Mouse (Mus musculus): Measurements from ENCODE around the gene Rap1gap.

The Rap1gap gene

DNA sequence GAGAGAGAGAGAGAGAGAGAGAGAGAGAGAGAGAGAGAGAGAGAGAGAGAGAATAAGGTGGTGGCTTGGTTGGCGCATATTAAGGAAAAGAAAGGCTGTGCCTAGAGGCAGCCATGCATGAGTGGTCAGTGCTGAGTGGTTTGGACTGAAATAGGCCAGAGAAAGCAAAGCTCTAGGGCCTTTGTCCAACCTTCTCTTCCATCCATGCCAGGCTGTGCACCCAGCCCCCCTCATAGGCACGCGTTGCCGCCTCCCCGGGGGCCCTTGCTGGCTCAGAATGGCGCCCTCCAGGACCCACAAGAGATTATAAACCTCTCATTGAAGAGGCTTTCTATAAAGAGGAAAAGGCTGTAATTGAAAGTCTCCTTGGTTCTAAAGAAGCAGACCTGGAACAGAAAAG, 3.0 kb upstream of the Rap1gap start:
- DNase-seq (ENCODE audit: low read depth, low spot score) = no peak

DNA sequence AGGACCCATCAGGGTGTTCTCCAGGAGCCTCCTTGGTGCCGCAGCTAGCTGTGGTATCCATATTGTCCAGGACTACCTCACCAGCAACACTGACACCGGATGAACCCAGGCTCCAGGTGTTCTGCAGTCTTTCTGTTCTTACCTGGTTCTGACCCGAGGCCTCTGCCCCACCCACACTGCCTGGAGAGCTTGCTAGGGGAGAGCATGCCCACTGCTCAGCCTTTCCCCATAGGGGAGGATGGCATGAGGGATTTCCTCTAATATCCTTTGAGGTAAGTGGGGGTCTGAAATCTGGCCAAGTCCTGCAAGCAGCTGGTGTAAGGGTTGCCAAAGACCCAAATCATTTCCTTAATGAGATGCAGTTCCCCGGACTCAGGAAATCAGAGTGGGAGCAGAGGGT, 1.0 kb upstream of the Rap1gap start:
- DNase-seq (ENCODE audit: low read depth, low spot score) = no peak

DNA sequence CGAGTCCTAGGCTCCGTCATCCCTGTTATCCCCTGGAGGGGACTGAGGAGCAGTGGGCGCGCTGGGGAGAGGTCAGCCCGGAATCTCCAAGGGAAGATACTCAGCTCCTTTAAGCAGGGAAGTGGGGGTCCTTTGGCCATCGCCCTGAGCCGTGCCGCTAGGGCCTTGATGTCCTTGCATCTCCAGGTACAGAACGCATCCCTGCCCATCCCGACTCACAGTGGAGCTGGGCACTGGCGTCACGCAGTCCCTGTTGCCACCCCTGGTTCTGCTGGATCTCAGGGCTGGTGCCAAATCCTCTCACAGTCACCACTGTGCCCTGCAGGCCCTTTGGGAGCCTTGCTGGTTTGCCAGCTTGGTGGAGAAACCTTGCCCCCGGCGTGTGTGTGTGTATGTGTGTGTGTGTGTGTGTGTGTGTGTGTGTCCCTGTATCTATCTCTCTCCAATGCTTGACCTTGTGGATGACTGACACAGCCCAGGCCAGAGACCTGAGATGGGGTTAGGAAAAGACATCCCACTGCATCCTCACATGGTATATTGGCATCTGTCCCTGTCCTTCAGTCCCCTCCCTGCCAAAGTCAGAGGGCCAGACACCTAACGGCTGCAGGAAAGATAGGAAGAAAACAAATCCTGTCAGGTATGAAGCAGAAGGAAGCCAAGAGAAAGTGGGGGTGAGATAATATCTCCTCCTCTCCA, 602 bp downstream of the Rap1gap start:
- DNase-seq (ENCODE audit: low read depth, low spot score) = no peak

DNA sequence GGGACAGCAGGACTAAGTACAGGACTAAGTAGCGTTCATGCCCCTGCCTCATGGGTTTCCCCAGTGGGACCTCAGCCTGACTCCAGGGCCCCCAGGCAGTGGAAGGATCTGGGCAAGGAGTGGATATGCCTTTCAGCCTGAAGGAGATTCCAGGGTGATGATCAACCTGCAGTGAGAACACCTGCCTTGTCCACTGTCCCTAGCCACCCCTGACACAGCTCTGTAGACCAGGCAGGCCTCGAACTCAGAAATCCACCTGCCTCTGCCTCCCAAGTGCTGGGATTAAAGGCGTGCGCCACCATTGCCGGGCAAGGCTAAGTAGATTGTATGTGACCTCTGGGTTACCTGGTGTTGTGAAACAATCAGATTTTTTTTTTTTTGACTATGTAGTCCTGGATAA, 1.3 kb downstream of the Rap1gap start:
- DNase-seq (ENCODE audit: low read depth, low spot score) = no peak

DNA sequence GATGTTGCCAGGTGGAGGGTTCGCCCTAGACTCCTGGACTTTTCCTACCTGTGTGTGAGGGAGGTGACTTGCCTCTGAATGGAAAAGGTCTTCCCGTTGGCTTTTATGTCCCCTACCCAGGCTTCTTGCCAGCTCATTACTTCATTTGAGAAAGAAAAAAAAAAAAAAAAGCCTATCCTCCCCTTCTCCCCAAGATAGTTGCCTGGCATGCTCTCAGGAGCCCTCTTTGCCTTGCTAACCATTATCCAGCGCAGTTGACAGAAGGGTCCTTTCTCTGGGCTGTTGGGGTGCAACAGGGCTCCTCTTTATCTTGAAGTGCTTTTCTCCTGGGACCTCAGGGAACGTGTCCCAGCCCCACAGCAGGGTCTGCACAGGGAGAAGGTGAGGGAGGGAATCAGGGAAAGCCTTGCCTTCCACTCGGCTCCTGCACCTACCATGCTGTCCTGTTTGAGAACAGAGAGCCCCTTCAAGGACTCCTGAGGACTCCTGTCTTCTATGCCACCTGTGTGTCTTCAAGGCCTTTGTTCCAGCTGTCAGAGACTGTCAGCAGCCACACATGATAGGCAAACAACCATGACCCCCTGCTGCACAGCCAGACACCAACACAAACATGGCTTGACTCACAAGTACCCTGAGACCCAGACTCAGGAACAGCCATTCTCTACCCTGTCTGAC, 1.9 kb downstream of the Rap1gap start:
- no peak for DNase-seq (ENCODE audit: low read depth, low spot score)

DNA sequence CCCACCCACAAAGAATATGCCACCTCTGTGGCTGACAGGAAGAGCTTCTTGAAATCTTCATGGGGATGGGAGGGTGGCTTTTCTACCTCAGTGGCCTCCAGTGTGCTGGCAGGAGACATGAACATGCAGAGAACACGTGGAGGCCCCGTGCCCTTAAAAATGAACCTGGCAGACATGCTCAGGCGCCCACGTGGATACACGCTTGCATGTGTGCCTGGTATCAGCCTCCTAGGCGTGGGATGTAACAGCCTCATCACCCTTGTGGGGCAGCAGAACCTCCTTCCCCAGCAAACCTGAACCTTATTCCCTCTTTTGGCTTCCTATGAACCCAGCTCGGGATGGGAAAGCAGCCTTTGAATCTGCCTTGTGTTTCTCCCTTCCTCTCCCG, 2.4 kb downstream of the Rap1gap start:
- no peak for DNase-seq (ENCODE audit: low read depth, low spot score)

DNA sequence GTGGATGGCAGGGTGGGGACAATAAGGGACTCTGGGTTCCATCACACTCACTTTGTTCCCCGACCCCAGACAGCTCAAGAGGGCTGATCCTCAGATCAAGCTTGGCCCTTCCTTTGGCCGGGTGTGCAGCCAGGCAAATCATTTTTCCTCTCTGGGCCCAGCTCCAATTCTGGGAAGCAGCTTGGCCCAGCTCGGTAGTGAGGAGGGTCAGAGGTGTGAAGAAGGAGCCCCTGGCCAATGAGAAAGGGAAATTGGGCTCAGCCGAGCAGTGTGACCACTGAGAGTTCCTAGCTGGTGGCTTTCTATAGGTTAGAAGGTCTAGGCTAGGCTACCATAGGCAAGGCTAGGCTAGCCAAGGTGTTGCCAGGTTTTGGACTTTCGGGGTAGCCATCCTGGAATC, 3.2 kb downstream of the Rap1gap start:
- no peak for DNase-seq (ENCODE audit: low read depth, low spot score)

DNA sequence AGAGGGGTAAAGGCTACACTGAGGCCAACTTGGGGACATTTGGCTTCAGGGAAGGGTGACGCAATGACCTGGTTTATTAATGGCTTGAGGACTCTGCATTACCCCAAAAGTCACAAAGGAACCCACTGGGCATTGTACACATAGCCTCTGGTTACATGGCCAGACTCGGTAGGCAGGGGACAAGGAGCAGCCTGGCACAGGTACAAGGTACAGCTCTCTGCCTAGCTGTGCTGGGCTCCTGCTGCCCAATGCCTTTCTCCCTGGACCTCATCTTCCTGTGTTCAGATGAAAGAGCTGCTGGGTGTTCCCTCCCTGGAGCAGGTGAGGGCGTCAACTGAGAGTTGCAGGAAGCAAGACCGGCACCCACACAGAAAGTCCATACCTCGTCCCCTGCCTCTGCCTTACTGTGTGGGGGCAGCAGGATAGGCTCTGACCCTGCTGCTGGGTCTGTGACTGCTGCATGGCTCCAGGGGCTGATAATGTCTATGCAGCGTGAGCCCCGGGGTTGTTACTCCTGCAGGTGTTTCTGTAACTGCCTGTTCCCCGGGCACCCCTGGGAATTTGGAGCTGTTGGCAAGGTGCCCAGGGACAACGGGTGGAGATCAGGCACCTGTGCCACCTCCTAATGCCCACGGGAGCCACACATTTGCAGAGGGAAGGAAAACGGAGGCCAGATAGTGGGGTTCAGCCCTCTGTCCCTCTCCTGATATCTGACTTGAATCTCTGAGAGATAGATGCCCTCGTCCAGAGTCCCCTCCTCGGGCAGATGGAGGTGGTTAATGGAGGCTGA, 7.4 kb downstream of the Rap1gap start:
- DNase-seq (ENCODE audit: low read depth, low spot score) = no peak

DNA sequence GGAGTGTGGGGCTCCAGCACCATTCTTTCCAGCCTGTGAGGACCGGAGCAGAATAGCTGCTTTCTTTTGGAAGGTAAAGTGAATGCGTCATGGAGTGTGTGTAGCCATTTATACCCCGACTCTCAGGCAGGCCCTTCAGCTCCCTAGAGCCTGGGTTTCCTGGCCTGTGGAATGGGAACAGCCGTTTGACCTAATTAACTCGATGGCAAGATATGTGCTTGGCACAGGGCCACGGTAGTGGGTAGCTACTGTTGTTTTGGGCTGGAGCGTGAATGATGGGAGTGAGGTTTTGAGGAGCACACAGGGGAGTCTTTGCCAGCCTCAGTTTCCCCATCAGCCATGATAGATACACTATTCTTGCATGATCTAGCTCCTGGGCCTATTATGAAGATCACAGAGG, 11.0 kb downstream of the Rap1gap start:
- DNase-seq (ENCODE audit: low read depth, low spot score) = no peak

DNA sequence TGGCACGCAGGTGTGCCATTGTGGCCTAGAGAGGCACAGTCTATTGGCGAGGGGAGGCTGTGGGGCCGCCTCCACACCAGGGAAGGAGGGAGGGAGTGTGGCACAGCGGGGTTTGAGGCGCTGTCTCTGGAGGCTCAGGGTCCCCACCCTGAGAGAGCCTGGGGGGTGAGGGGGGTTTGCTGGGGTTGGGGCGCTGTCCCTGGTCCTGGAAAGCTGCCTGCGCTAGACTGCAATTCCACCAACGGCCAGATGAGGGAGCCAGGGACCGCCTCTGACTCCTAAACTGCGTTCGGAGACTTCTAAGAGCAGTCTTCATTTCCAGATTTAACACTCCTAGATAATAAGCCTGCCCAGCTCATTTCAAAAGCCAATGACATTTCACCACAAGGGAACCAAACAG, 11.5 kb downstream of the Rap1gap start:
- peak; percentile 71 for DNase-seq (ENCODE audit: low read depth, low spot score)

DNA sequence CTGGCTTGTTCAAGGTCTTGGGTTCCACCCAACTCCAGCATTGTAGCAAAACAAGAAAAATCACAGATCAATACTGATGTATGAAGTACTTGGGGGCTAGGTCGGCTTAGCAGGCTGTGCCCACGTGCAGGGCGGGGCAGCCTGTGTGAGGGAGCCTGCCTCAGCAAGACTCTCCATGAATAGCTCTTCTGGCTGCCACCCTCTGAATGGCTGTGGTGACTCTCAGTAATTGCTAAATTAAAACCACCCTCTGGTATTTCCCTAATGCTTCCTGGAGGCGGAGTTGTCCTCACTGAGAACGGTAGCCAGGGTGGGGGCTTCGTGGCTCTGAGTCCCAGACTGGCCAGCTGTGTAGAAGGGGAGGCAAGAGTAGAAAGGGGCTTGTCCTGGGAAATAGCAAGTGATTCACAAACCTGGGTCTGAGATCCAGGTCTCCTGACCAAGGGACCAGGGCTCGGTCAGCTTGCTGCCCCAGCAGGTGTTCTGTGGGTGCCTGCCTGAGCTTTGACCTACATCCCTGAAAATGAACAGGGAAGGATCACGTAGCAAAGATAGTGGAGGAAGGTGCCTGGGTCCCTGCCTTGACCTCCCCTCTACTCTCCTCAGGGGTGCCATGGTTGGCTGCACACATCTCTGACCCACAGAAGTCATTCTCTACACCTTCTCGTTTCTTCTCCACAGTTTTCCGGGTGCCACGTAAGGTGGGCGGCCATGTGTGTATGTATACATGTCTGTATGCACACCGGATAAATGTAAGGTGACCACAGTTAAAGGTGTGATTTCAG, 12.4 kb downstream of the Rap1gap start:
- DNase-seq (ENCODE audit: low read depth, low spot score) = no peak

DNA sequence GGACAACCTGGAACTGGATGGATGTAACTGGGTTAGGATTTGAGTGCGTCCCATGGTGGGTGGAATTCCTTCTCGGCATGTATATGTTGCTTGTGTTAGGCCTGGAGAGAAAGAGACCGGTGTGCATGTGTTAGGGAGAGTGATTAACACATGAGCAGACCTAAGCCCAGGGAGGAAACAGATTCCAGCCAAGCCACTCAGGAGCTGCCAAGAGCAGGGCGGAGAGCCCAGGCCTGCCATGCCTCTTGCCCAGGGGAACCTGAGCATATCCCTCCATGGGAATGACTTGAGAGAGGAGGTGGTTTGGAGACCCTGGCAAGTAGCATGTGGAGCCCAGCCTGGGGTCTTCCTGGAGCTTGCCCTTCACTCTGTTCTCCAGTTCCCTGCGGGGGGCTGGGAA, 13.4 kb downstream of the Rap1gap start:
- DNase-seq (ENCODE audit: low read depth, low spot score) = no peak

DNA sequence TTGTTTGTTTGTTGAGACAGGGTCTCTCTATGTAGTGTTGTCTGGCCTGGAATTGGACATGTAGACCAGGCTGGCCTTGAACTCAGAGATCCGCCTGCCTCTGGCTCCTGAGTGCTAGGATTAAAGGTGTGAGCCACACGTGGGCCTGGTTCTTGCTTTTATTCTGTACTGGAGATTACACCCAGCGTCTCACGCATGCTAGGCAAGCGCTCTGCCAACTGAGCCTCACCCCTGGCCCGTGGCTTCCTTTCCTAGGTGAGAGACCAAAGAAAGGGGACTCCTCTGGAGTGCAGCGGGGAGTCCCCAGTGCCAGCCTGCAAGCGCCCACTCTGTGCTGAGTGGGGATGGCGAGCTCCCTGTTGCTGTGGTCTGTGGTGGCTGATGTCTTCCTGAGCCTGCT, 14.0 kb downstream of the Rap1gap start:
- DNase-seq (ENCODE audit: low read depth, low spot score) = no peak

DNA sequence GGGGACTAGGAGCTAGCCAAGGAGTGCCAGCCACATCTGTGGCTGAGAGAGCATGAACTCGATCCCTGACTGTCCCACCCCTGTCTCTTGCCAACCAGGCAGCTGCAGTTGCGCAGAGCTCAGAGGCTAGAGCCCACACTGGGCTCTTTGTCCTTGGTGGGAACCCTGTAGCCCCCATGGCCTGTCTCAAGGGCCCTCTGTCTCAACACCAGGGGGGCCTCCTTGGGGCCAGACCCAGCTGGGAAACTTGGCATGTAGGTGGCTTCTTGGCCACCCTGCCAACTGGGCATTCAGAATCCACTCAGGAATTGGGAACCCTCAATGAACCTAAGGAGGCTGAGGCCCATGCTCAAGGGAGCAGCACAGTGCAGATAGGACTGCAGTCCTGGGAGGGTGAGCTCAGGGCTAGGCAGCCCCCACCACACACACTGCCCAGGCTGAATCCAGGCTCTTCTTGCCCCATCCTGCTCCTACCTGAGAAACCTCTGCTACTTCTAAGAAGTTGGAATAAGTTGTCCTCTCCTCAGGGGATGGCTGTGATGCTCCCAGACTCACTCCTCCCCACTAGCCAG, 15.5 kb downstream of the Rap1gap start:
- DNase-seq (ENCODE audit: low read depth, low spot score) = no peak

DNA sequence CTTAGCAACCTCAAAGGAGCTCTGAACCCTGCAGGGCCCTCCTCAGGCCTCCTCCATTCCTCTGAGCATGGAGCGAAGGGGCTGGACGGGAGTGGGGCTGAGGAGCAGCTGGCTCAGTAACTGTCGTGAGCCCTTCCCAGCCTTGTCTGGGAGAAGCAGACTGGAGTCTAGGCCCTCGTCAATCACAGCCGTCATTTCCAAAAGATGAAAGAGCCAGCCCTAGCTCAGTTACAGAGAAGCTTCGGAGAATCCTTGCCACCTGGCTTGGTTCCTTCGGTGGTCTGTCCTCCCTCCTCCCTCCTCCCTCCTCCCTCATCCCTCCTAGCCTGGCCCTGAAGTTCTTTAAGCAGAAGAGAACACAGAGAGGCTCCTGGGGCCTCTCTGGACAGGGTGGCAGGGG, 16.2 kb downstream of the Rap1gap start:
- DNase-seq (ENCODE audit: low read depth, low spot score) = no peak

DNA sequence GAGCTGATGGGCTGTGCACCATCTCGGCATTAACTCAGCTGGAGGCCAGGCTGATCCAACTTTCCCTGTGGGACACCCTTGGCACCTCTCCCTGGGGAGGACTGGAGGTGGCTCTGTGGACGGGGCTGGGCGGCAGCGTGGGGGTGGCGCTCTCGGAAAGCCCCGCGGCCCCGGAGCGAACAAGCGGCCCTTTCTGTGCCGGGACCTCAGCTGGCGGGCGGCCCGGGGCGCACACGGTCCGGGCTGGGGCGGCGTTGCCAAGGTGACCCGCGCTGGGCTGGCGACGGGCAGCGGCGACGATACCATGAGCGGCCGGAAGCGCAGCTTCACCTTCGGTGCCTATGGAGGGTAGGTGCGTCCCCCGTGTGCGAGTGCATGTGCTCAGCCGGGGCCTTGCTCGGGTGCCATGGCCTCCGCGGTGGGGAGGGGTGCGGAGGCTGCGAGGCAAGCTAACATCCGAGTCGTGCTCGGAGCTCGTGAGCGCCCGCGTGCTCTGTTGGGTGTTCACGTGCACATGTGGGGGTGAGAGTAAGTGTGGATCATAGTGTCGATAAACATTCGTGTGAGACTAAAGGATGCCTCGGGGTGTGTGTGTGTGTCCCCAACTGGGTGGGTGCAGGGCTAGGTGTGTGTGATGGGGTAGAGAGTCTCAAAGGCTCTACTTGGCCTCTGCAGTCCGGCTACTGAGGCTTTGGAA, 17.0 kb downstream of the Rap1gap start:
- DNase-seq (ENCODE audit: low read depth, low spot score) = no peak

DNA sequence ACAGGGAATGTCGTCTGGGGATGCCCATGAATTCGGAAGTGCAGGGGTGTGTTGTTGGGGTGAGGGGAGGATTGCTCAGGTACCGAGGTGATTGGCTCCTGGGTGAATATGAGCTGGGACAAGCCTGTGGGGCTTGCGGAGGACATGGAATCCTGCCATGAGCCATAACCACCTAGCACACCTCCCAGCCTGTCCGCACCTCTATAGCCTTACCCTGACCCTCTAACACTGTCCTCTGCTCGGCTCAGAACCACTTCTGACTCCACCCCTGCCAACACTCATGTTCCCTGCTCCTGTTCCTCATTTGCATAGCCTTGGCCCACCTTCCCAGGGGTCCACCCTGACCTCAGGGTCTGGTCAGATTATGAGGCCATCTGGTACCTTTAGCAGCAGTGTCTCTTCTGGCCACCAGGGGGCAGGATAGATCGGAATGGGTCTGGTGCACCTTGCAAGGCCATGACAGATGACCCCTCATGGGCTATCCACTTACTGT, 18.5 kb downstream of the Rap1gap start:
- peak; percentile 61 for DNase-seq (ENCODE audit: low read depth, low spot score)

DNA sequence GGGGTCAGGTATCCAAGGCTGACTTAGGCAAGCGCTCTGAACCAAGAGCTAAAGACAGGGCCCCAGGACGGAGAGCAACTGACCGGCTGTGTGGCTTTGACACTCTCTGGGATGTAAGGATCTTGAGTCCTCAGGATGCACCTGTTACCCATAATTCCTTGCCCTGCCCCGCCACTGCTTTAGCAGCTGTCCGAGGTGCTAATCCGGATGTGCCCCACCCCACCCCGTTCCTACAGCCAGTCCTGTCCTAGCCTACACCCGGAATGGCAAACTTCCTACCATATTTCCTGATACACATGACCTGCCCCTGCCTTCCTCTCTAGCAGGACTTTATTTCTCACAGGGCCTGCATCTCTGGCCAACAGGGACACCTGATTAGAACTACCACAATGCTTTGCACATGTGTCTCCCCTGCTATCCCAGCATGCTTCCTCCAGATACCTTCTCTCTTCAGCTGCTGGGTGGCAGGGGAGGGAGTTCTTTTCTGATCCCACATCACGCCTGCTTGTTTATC, 20.4 kb downstream of the Rap1gap start:
- no peak for DNase-seq (ENCODE audit: low read depth, low spot score)

DNA sequence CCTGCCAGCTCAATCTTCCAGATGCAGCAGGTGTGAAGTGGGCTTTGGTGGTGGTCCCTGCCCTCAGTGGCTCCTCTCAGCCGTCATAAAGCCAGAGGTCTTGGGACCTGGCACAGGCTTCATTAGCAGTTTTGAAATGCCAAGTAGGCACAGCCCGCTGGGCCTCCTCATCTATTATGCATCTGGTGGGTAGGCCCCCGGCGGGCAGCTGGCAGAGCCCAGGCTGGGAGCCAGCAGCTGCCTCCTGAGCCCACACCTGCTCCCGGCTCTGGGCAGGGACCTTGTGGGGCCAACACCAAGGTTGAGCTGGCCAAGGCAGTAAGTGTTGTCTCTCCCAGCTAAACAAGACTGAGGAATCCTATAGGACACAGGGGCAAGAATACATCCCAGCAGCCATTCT, 21.8 kb downstream of the Rap1gap start:
- DNase-seq (ENCODE audit: low read depth, low spot score) = no peak

DNA sequence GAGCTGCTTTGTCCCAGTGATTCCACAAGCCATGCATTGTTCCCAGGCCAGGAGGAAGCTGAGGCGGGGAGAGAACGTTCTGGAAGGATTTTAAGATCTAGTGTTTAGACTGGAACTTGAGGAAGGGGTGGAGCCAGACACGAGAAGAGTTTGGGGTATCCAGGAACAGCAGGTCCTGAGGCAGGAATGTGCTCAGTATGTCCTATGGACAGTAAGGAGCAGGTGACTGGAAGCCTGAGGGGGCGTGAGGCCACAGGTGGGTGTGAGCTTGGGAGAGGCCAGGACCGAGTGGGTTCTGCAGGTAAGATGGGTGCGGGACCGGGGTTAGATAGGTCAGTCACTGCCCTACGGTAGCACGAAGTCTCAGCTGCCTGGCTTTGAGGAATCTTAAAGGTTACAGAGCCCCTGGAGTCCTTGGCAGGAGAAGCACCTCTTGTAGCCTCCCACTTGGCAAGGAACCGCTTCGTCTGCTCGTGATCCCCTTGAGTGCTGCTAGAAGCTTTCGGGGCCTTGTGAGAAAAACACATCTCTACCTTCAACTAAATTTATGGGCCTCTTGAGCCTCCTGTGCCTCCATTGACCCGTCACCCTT, 22.8 kb downstream of the Rap1gap start:
- no peak for DNase-seq (ENCODE audit: low read depth, low spot score)

All from CD4-positive, CD25-positive, alpha-beta regulatory T cell, adult 2 months (primary cell).